Mouse (Mus musculus) left cerebral cortex, postnatal 36 days (tissue): Measurements from ENCODE around the gene Fam163a. TPM values are rescaled to one million over a fixed set of nuclear protein-coding genes. Genes with fewer than 3 reads are reported as not detected.

Experiments
- DNase-seq, 2 experiments: peaks; one replicate each; pipeline ENCODE4 v3.0.0; 2021 to 2022; ENCODE audit warnings: low spot score in 2 of 2, mixed read lengths in 1 of 2
- intact Hi-C: fragments of 180-260 bp; cut with DNase I; formaldehyde crosslinking; loops from one replicate; pipeline ENCODE4 v1.15.1; 2025
- total RNA-seq, 2 experiments: library from RNA; stranded (reverse); gene quantifications; 2 replicates each; pipeline ENCODE4 v1.2.3; 2021

The Fam163a gene
- total RNA-seq, 2 experiments from 2014 or later = 8.1 to 8.9 TPM

- DNase-seq = no peak
- intact Hi-C loops = no loop called here
Observed at GRCm38 (mm10) chr1:156037144-156037583, 167.7 kb downstream of the Fam163a start.

- peak; percentile 98 for DNase-seq
- intact Hi-C loops = loop anchor here (1.0 kb wide), 1 partner anchor 63 kb away; the partner anchor contains the start of gene Cep350
Observed at GRCm38 (mm10) chr1:156035930-156036737, 168.7 kb downstream of the Fam163a start, which contains the start of gene Tor1aip1. Gene Tor1aip1 (minus strand): TSS chr1:156036480.

- DNase-seq = no peak
- intact Hi-C loops = no loop called here
Observed at GRCm38 (mm10) chr1:156035269-156035929, 169.4 kb downstream of the Fam163a start, which contains the start of gene Tor1aip2. Gene Tor1aip2 (plus strand): TSS chr1:156035403.

- intact Hi-C loops = no loop called here
- no peak for DNase-seq
Observed at GRCm38 (mm10) chr1:156034661-156035060, 170.2 kb downstream of the Fam163a start.

- no peak for DNase-seq
- intact Hi-C loops = no loop called here
Observed at GRCm38 (mm10) chr1:156033921-156034320, 170.9 kb downstream of the Fam163a start.

GRCm38 (mm10) chr1:156028340-156028975 is 176.4 kb downstream of the Fam163a start:
- intact Hi-C loops = no loop called here
- DNase-seq = no peak

- no peak for DNase-seq
- intact Hi-C loops = no loop called here
Observed at GRCm38 (mm10) chr1:156027849-156028248, 177.0 kb downstream of the Fam163a start.

Other genes starting within 250 kb of the Fam163a start
- 10 to 100 TPM; 42.8 to 52.9 TPM for gene Cep350, start 231.8 kb downstream of the Fam163a start, total RNA-seq
- 10 to 100 TPM; 48.5 to 51.0 TPM for gene Tor1aip2, start 169.6 kb downstream of the Fam163a start, total RNA-seq
- gene Tor1aip1, start 168.5 kb downstream of the Fam163a start, total RNA-seq = 10 to 100 TPM; 26.4 to 30.6 TPM
- 1 to 10 TPM; 3.0 to 3.4 TPM for gene Tdrd5, start 98.6 kb upstream of the Fam163a start, total RNA-seq
- gene Nphs2, start 105.7 kb upstream of the Fam163a start, total RNA-seq = under 1 TPM; 0.12 to 0.59 TPM
- 100 to 1,000 TPM; 292 to 321 TPM for gene Gm2000, start 161.0 kb upstream of the Fam163a start, total RNA-seq
- under 1 TPM; 0.41 to 0.86 TPM for gene Axdnd1, start 216.1 kb upstream of the Fam163a start, total RNA-seq